Mouse (Mus musculus): ENCODE measurements around the gene Srbd1.
A peak's percentile ranks its signal among the peaks of the same experiment; 100 is the strongest.

Gene Srbd1

GRCm38 (mm10) chr17:86030016-86030415 lies 115.0 kb downstream of the Srbd1 start:
- DNase-seq: no peak

GRCm38 (mm10) chr17:86029175-86029574 lies 115.8 kb downstream of the Srbd1 start:
- no peak for DNase-seq

- DNase-seq: no peak
These were observed 117.3 kb downstream of the Srbd1 start for GRCm38 (mm10) chr17:86027577-86028199.

- no peak for DNase-seq
These were observed 120.4 kb downstream of the Srbd1 start for GRCm38 (mm10) chr17:86024589-86024988.

- no peak for DNase-seq
These were observed 122.6 kb downstream of the Srbd1 start for GRCm38 (mm10) chr17:86022366-86022765.

GRCm38 (mm10) chr17:86021815-86022214 lies 123.2 kb downstream of the Srbd1 start:
- no peak for DNase-seq

GRCm38 (mm10) chr17:86021231-86021630 lies 123.7 kb downstream of the Srbd1 start:
- no peak for DNase-seq

GRCm38 (mm10) chr17:86019793-86020192 lies 125.2 kb downstream of the Srbd1 start:
- no peak for DNase-seq

- no peak for DNase-seq
These were observed 130.7 kb downstream of the Srbd1 start for GRCm38 (mm10) chr17:86014246-86014645.

GRCm38 (mm10) chr17:86012576-86012975 lies 132.4 kb downstream of the Srbd1 start:
- no peak for DNase-seq

- DNase-seq: no peak
These were observed 133.1 kb downstream of the Srbd1 start for GRCm38 (mm10) chr17:86011849-86012248.

- DNase-seq: no peak
These were observed 136.6 kb downstream of the Srbd1 start for GRCm38 (mm10) chr17:86008401-86008800.

- no peak for DNase-seq
These were observed 142.9 kb downstream of the Srbd1 start for GRCm38 (mm10) chr17:86002113-86002512.

- no peak for DNase-seq
These were observed 143.3 kb downstream of the Srbd1 start for GRCm38 (mm10) chr17:86001667-86002066.

- peak; percentile 11 for DNase-seq
These were observed 149.2 kb downstream of the Srbd1 start for GRCm38 (mm10) chr17:85995727-85996126.

GRCm38 (mm10) chr17:85995086-85995485 lies 149.9 kb downstream of the Srbd1 start:
- DNase-seq: no peak

- no peak for DNase-seq
These were observed 155.8 kb downstream of the Srbd1 start for GRCm38 (mm10) chr17:85989058-85989769.

- no peak for DNase-seq
These were observed 157.4 kb downstream of the Srbd1 start for GRCm38 (mm10) chr17:85987531-85987930.

- no peak for DNase-seq
These were observed 158.4 kb downstream of the Srbd1 start for GRCm38 (mm10) chr17:85986624-85987023.

GRCm38 (mm10) chr17:85986181-85986580 lies 158.8 kb downstream of the Srbd1 start:
- DNase-seq: no peak

- DNase-seq: no peak
These were observed 159.8 kb downstream of the Srbd1 start for GRCm38 (mm10) chr17:85985131-85985530.

- DNase-seq: no peak
These were observed 162.7 kb downstream of the Srbd1 start for GRCm38 (mm10) chr17:85982271-85982670.

GRCm38 (mm10) chr17:85981869-85982268 lies 163.1 kb downstream of the Srbd1 start:
- DNase-seq: no peak

- DNase-seq: no peak
These were observed 166.1 kb downstream of the Srbd1 start for GRCm38 (mm10) chr17:85978876-85979275.

GRCm38 (mm10) chr17:85975077-85975476 lies 169.9 kb downstream of the Srbd1 start:
- DNase-seq: no peak

All from cerebellum, adult 11 months (tissue).